Mouse (Mus musculus) lung, adult 2 months (tissue): Measurements from ENCODE around the gene 4921517D22Rik. TPM values are rescaled to one million over a fixed set of nuclear protein-coding genes. Genes with fewer than 3 reads are reported as not detected.
"Not testable (repeated sequence)": the region's sequence is repeated elsewhere in the genome, so short reads cannot be mapped to it uniquely, and the experiment has no call there.

Experiments
- DNase-seq: peaks from one replicate; pipeline ENCODE4 v3.0.0; 2022
- H3K4me1 ChIP-seq: fragments of 200-500 bp; 2 replicates; pipeline ENCODE4 v1.6.1; 2011; ENCODE audit warnings: low read length; ENCODE audit not compliant: control insufficient read depth, insufficient read depth
- H3K4me3 ChIP-seq: fragments of 200-500 bp; replicated peaks from 2 replicates; pipeline ENCODE3; 2011; ENCODE audit warnings: low read depth, mild to moderate bottlenecking, control low read depth, low read length; ENCODE audit errors: extremely low read depth
- CTCF ChIP-seq: fragments of 200-500 bp; IDR thresholded peaks from 2 replicates; pipeline ENCODE4 v1.5.1; 2011; ENCODE audit warnings: mild to moderate bottlenecking, low read length, control low read depth; ENCODE audit not compliant: insufficient read depth
- POLR2A ChIP-seq: fragments of 200-500 bp; IDR thresholded peaks from 2 replicates; pipeline ENCODE4 v1.6.1; 2011; ENCODE audit warnings: low read depth, mild to moderate bottlenecking, control low read depth, low read length, borderline replicate concordance; ENCODE audit errors: extremely low read depth
- WGBS: fragments of 180-500 bp; shearing (Covaris S2); methylation state at CpG from one replicate; pipeline ENCODE4 v1.1.7; 2018; 5-methylcytosine and 5-hydroxymethylcytosine counted together
- polyA plus RNA-seq: library from polyadenylated mRNA; depleted of rRNA; stranded (reverse); fragments of >200 nt; gene quantifications from 2 replicates; pipeline ENCODE4 v1.2.3, GENCODE M21; 2012; rRNA removed

4921517D22Rik gene
- not detected in 2 replicates for polyA plus RNA-seq

DNA sequence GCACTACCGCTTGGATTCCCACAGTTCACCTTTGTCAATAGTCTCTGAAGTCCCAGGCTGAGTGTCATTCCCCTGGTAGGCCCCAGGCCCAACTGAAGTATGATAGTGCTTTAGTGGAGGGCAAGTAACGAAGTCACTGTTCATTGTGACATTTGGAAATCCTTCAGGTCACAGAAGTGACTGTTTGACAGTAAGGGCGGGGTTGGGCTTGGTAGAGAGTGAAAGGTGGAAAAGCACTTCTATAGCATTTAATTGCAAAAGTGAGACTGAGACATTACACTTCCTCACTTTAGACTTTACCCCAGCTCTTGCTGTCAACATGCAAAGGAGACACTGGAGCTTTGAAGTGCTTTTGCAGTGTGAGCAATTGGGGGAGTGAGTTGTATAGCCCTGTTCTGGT lies at the start of gene 4921517D22Rik:
Gene 4921517D22Rik, minus strand, starts transcription at position 101 of the 400 bp plus-strand sequence.
- TF ChIP-seq CTCF (no peak), POLR2A (no peak)
- WGBS: 87% methylated on average over 3 of the region's 3 CpGs
- DNase-seq: no peak
- Histone ChIP-seq H3K4me3 (no peak within 1 kb of the TSS), H3K4me1 (no peaks in the 10 kb centered on the region)

DNA sequence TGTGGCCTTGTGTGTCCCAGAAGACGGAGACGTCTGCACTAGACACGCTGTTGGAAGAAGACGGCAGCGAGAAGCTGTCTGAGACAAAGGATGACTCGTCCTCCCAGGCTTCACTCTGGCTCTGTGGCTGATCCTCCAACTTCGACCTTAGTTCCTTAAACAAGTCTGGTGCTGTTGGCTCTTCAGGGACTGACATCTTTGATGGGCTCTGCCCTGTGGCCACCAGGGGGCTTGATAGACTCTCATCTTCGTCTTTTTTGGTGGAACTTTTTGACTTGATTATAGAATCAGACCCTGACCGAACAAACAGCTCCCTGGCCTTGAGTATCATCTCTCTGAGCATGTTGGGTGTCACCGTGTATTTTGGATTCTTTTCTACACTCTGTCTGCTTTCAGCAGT lies 47.8 kb upstream of the 4921517D22Rik start:
- 55% methylated on average over 10 of the region's 10 CpGs for WGBS
- no peaks in the 10 kb centered on the region for H3K4me1 ChIP-seq
- DNase-seq: no peak
- TF ChIP-seq POLR2A: no peak
- TF ChIP-seq CTCF: 0 out of 2 replicates have a peak, but pooled peaks have one; percentile 22
- H3K4me3 ChIP-seq: no peak overlapping the region

DNA sequence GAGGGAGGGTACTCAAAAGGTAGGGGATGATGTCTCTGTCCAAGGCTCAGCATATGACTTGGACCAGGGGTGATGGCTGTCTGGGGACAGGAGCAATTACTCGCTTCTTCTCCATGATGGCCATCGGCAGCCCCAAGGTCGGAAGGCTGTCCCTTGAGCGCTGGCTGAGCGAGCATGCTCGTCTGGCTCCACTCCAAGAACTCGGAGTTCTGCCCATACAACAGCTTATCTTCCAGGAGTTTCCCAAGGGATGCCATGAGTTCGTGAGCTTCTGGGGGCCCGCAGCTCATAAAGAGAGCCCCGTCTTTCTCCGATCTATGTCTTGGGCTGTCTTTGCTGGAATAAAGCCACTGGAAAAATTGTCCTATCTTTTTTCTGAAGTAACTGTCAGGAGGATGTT lies 47.2 kb upstream of the 4921517D22Rik start:
- no peak for TF ChIP-seq CTCF
- TF ChIP-seq POLR2A: no peak
- H3K4me3 ChIP-seq: no peak overlapping the region
- no peak for DNase-seq
- no peaks in the 10 kb centered on the region for H3K4me1 ChIP-seq
- 74% methylated on average over 11 of the region's 11 CpGs for WGBS

DNA sequence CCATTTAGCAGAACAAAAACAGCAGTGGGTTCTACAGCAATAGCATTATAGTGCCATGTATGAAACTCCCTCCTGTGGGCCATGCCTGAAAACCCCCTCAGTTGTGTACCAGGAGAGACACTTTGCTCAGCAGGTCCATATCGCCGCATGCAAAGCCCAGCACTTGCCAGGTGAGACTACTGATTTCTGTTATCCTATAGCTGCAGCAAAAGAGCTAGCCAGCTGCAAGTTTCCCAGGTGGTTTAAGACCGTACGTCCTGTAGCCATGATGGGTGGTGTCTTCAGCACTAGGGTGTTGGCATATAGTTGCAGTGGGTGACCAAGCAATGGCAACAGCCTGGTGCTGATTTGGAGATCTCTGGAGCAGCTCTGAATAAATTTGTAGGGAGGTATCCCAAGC lies 45.5 kb upstream of the 4921517D22Rik start:
- no peak overlapping the region for H3K4me3 ChIP-seq
- 93% methylated on average over 4 of the region's 4 CpGs for WGBS
- no peak for TF ChIP-seq POLR2A
- TF ChIP-seq CTCF: no peak
- H3K4me1 ChIP-seq: no peaks in the 10 kb centered on the region
- no peak for DNase-seq

DNA sequence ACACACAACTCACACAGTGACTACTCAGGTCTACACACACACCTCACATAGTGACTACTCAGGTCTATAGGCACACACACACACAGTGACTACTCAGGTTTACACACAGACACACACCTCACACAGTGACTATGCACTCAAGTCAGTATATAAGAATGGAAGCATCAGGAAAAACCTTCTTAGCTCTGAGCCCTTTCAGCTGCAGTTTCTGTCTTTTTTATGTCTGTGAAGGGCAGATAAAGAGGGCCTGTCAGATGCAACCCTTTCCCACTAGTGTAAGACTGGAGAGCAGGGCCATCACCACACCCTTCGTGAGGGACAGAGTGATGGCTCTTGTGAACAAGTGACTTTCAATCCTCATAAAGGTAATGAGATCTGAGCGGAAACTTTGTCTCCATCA lies 44.5 kb upstream of the 4921517D22Rik start:
- 89% methylated on average over 2 of the region's 2 CpGs for WGBS
- TF ChIP-seq POLR2A: no peak
- TF ChIP-seq CTCF: no peak
- H3K4me3 ChIP-seq: no peak overlapping the region
- no peak for DNase-seq
- H3K4me1 ChIP-seq: no peaks in the 10 kb centered on the region

DNA sequence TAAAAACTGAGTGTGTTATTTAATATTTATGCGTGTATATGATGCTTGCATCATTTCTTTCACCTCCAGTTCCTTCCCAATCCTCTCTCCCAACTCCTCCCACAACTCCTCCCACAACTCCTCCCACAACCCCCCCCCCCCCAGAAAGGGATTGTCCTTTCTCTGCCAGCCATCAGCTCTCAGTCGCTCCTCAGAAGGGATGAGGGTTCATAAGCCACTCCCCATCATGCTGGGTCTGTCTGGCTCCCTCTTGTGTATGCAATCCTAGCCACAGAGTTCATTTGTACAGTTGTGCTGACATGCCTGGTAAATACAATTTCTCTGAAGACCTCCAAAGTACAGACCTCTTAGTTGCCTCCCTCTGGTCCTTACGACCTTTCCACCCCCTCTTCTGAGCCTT lies 41.3 kb upstream of the 4921517D22Rik start:
- H3K4me1 ChIP-seq: no peaks in the 10 kb centered on the region
- WGBS: 23% methylated on average over 3 of the region's 3 CpGs
- TF ChIP-seq CTCF: no peak
- TF ChIP-seq POLR2A: no peak
- H3K4me3 ChIP-seq: no peak overlapping the region
- DNase-seq: no peak

DNA sequence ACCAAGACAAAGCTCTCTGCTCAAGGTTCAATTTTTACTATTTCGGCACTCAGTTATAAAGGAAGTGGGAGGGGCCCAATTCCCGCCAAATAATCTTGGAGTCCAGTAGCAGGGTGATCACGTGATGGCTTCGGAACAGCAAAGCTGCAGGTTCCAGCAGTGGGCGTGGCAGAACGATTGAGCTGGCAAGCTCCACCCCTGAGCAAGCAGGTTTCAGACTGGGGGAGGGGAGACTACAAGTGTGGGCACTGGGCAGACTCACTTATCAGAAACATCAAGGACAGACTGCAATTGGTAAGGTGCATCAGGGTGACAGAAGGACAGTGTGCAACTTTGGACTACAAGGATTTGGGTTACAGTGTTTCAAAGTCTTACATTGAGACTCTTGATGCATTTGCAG lies 40.4 kb upstream of the 4921517D22Rik start:
- DNase-seq, H3K4me1 ChIP-seq, H3K4me3 ChIP-seq: not testable (repeated sequence)
- 21% methylated on average over 6 of the region's 6 CpGs for WGBS

DNA sequence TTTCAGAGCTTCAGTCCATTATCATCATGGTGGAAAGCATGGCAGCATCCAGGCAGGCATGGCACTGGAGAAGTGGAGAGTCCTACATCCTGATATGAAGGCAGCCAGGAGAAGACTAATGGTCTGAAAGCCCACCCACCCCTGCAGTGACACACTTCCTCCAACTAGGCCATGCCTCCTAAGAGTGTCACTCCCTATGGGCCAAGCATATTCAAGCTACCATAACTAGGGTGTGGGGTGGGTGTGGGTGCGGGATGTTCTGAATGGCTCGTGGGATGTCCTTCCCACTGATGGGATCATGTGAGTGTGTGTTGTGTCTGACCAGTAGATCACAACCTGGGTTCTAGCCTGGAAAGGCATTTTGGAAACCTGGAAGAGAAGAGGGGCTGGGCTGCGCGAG lies 40.0 kb upstream of the 4921517D22Rik start:
- 80% methylated on average over 4 of the region's 4 CpGs for WGBS
- no peak for TF ChIP-seq CTCF
- no peak for TF ChIP-seq POLR2A
- H3K4me1 ChIP-seq: no peaks in the 10 kb centered on the region
- DNase-seq: no peak
- no peak overlapping the region for H3K4me3 ChIP-seq

DNA sequence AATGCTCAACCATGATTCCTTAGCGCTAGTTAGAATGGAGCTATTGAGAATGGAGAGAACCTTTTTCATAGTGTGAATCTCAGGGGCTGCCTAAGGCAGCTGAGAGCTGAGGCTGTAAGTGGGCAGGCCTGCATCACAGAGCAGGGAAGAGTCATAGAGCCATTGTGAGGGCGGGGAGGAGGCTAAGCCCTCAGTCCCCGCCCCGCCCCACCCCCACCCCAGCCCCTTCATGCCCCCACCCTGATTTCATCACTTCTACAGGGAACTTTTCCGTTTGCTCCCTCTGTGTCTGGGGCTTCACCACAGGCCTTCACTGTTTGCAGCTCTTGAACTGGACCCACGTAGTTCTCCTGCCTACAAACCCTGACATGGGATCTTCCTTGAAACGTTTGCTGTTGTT lies 37.7 kb upstream of the 4921517D22Rik start, which contains the start of gene Spata31d1d:
Gene Spata31d1d, minus strand, starts transcription at position 101 of the 400 bp plus-strand sequence.
- WGBS: 52% methylated on average over 7 of the region's 7 CpGs
- no peak for TF ChIP-seq CTCF
- no peak for TF ChIP-seq POLR2A

DNA sequence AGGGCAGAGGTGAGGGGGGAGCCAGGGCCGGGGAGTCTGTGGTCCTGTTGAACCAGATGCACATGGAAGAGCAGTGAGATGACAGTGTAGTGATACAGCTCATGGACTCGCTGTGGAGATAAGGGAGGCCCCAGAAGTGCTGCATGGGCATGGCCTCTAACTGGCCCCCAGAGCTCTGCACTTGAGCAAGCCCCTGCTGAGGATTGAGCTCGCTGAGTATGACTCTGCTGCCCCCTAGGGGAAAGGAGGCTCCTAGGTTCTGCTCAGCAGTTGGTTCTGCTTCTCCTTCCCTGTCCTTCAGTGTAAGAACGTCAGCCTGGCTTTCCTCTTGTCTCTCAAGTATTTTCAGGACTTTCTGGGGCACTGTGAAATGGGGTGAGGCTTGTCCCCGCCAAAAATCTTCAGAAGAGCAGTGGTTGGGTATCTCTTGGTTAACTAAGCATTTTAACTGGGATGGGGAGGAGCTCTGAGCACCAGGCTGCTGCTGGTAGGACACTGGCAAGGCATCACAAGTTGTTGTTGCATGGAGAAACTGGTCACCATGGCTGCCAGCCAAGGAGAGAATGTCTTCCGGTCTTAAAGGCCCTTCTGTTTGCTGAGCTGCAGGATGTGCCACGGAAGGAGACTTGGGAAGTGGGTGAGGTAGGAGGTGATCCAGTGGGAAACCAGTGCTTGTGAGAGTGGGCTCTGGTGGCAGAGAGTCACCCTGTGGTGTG lies 34.6 kb upstream of the 4921517D22Rik start:
- 16% methylated on average over 7 of the region's 7 CpGs for WGBS
- H3K4me1 ChIP-seq: no peaks in the 10 kb centered on the region
- H3K4me3 ChIP-seq: no peak overlapping the region
- TF ChIP-seq CTCF: peak; percentile 97
- no peak for TF ChIP-seq POLR2A
- DNase-seq: peak; percentile 75

More for the DNA sequence above, 37.7 kb upstream of the 4921517D22Rik start, which contains the start of gene Spata31d1d:
- no peak for DNase-seq
- no peaks in the 10 kb centered on the region for H3K4me1 ChIP-seq
- H3K4me3 ChIP-seq: no peak within 1 kb of the TSS
